Mouse (Mus musculus) heart, adult 2 months (tissue): Measurements from ENCODE around the gene Msantd1.

Source experiments
- CTCF ChIP-seq: fragments of 200-600 bp; IDR thresholded peaks from 2 replicates; pipeline ENCODE4 v1.8.1; 2022; ENCODE audit warnings: antibody characterized with exemption, mild to moderate bottlenecking, moderate library complexity
- POLR2A ChIP-seq: fragments of 200-500 bp; IDR thresholded peaks from 2 replicates; pipeline ENCODE4 v1.6.1; 2011; ENCODE audit warnings: mild to moderate bottlenecking, low read depth, low read length, control low read depth; ENCODE audit not compliant: insufficient read depth

DNA sequence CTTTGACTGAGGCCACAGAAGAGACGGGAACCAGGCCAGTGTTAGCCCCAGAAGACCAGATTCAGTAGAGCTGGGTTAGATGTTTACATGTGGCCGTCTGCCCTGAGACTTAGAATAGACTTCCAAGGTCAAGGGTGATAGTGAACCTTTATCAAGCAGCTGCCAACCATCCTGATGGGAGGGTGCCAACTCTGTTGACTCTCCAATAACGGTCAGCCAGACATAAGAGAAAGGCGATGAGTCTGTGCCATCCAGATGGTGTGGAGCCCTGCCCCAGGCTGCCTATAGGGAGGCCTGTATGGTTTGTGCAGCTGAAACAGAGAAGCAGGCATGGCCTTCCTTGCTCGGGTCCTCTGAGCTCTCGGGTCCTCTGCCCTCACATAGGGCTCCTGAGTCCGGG, 16.7 kb downstream of the Msantd1 start:
- TF ChIP-seq CTCF (no peak), POLR2A (no peak)
